Mouse (Mus musculus): ENCODE data around the gene Zswim4. TPM values are rescaled to one million over a fixed set of nuclear protein-coding genes. Genes with fewer than 3 reads are reported as not detected.

Gene Zswim4
- polyA plus RNA-seq, 1 experiment from 2014 or later = 11.0 TPM

GRCm38 (mm10) chr8:84272302-84272701 is 35.4 kb upstream of the Zswim4 start:
- DNase-seq (ENCODE audit: low spot score) = no peak
- no peak for ATAC-seq (replicated peaks; ENCODE audit: low FRiP score, low read depth)
- H3K36me3 ChIP-seq (ENCODE audit: insufficient read depth, low read length) = no peaks in the 10 kb centered on the region
- WGBS = 68% methylated on average over 4 of the region's 4 CpGs
- no peak overlapping the region for H3K9ac ChIP-seq (ENCODE audit: low read depth, low read length)
- no peak overlapping the region for H3K4me3 ChIP-seq (replicated peaks; ENCODE audit: low read depth, low read length)
- no peaks in the 10 kb centered on the region for H3K9me3 ChIP-seq (replicated peaks; ENCODE audit: low read length)
- H3K27ac ChIP-seq = no peak overlapping the region
- H3K4me2 ChIP-seq (ENCODE audit: low read length) = no peak overlapping the region
- no peaks in the 10 kb centered on the region for H3K27me3 ChIP-seq (ENCODE audit: insufficient read depth, low read length)
- H3K4me1 ChIP-seq (replicated peaks; ENCODE audit: insufficient read depth, low read length) = peaks cover 6% of the 10 kb centered on the region; the same call in 1 of the 2 replicates
- TF ChIP-seq CTCF (IDR thresholded peaks at IDR 0.05; ENCODE audit: low read depth) = no peak

- peak within 1 kb of the TSS; percentile 79 for H3K4me2 ChIP-seq (ENCODE audit: low read length)
- peak within 1 kb of the TSS; percentile 70 for H3K9ac ChIP-seq (ENCODE audit: low read depth, low read length)
- ATAC-seq (replicated peaks; ENCODE audit: low FRiP score, low read depth) (peak; percentile 99), DNase-seq (ENCODE audit: low spot score) (peak; percentile 99)
- H3K27ac ChIP-seq = 0 out of 2 replicates have a peak within 1 kb of the TSS, but pooled peaks have one; percentile 42
- peaks cover 16% of the 10 kb centered on the region; the same call in 1 of the 2 replicates for H3K36me3 ChIP-seq (ENCODE audit: insufficient read depth, low read length)
- H3K27me3 ChIP-seq (ENCODE audit: insufficient read depth, low read length) = no peaks in the 10 kb centered on the region
- no peak for TF ChIP-seq CTCF (IDR thresholded peaks at IDR 0.05; ENCODE audit: low read depth)
- under 1% methylated on average over 44 of the region's 44 CpGs for WGBS
- no peaks in the 10 kb centered on the region for H3K9me3 ChIP-seq (replicated peaks; ENCODE audit: low read length)
- peak within 1 kb of the TSS; percentile 87 for H3K4me3 ChIP-seq (replicated peaks; ENCODE audit: low read depth, low read length)
- peaks cover 6% of the 10 kb centered on the region; the same call in 1 of the 2 replicates for H3K4me1 ChIP-seq (replicated peaks; ENCODE audit: insufficient read depth, low read length)
Measured at GRCm38 (mm10) chr8:84269950-84270773, 33.3 kb upstream of the Zswim4 start, which contains the start of gene Ccdc130. TSS of gene Ccdc130 (minus strand) at chr8:84270380.

DNA sequence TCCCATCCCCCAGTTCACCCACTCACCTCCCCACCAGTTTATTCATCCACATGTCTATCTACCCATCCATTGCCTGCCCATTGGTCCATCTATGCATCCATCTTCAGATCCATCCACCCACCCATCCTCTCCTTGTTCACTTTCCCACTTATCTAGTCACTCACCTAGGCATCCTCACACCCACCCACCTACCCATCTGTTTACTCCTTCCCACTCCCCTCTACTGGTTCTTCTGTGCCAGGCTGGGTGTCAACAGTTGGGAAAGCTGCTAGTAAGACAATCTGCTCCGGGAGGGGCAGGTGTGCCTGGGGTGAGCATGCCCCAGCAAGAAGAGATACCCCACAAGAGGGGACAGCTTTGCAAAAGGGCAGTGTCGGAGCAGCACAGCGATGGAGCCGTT is 24.2 kb upstream of the Zswim4 start:
- Histone ChIP-seq H3K9me3 (replicated peaks; ENCODE audit: low read length) (no peaks in the 10 kb centered on the region), H3K9ac (ENCODE audit: low read depth, low read length) (no peak overlapping the region), H3K27me3 (ENCODE audit: insufficient read depth, low read length) (no peaks in the 10 kb centered on the region), H3K36me3 (ENCODE audit: insufficient read depth, low read length) (peaks cover 75% of the 10 kb centered on the region), H3K4me1 (replicated peaks; ENCODE audit: insufficient read depth, low read length) (peaks cover 9% of the 10 kb centered on the region), H3K4me3 (replicated peaks; ENCODE audit: low read depth, low read length) (no peak overlapping the region), H3K4me2 (ENCODE audit: low read length) (no peak overlapping the region), H3K27ac (no peak overlapping the region)
- WGBS = 94% methylated on average over 4 of the region's 4 CpGs
- DNase-seq (ENCODE audit: low spot score) (no peak), ATAC-seq (replicated peaks; ENCODE audit: low FRiP score, low read depth) (no peak)
- TF ChIP-seq CTCF (IDR thresholded peaks at IDR 0.05; ENCODE audit: low read depth) = no peak

DNA sequence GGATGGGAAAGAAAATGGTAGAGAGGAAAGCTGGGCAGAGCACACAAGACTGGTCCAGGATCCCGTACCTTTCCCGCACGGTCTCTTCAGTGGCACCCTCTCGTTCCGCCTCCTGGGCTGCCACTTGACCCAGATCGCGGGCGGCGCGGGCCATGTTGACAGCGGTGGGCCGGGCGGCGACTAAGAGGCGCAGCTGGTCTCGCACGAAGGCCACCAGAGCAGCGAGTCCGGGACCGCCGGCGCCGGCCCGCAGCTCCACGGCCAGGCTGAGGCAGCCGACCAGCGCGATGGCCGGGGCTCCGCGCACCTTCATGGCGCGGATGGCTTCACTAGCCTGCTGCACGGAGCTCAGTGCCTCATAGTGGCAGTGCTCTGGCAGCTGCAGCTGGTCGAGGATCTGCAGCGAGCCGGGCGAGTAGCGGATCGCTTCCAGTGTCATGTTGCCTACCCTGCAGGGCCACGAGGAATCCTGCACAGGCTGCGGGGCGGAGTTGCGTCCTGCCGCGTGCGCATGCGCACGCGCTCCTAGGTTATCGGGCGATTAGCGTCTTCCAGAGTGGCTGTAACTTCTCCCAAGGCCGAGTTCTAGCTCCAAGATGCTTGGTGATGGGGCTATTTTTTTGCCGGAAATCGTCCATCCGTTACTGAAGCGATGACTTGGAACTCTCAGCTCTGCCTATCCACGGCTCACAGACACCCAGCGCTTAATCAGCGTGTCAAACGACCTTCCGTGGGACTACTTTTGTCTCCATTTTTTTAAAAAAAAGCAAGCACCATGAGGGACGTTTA is 20.2 kb upstream of the Zswim4 start, which contains the start of gene Mri1:
Mri1 (minus strand) TSS at position 505 of the 789 bp plus-strand sequence.
- under 1% methylated on average over 55 of the region's 64 CpGs for WGBS
- Histone ChIP-seq H3K4me3 (replicated peaks; ENCODE audit: low read depth, low read length) (peak within 1 kb of the TSS; percentile 66), H3K4me2 (ENCODE audit: low read length) (peak within 1 kb of the TSS; percentile 93), H3K27me3 (ENCODE audit: insufficient read depth, low read length) (no peaks in the 10 kb centered on the region), H3K4me1 (replicated peaks; ENCODE audit: insufficient read depth, low read length) (peaks cover 11% of the 10 kb centered on the region), H3K9ac (ENCODE audit: low read depth, low read length) (peak within 1 kb of the TSS; percentile 75), H3K9me3 (replicated peaks; ENCODE audit: low read length) (no peaks in the 10 kb centered on the region), H3K27ac (peak within 1 kb of the TSS; percentile 93), H3K36me3 (ENCODE audit: insufficient read depth, low read length) (peaks cover 60% of the 10 kb centered on the region)
- no peak for TF ChIP-seq CTCF (IDR thresholded peaks at IDR 0.05; ENCODE audit: low read depth)
- DNase-seq (ENCODE audit: low spot score) (peak; percentile 97), ATAC-seq (replicated peaks; ENCODE audit: low FRiP score, low read depth) (peak; percentile 84)

- TF ChIP-seq CTCF (IDR thresholded peaks at IDR 0.05; ENCODE audit: low read depth) = no peak
- ATAC-seq (replicated peaks; ENCODE audit: low FRiP score, low read depth) (peak; percentile 34), DNase-seq (ENCODE audit: low spot score) (peak; percentile 58)
- no peaks in the 10 kb centered on the region for H3K27me3 ChIP-seq (ENCODE audit: insufficient read depth, low read length)
- peaks cover 11% of the 10 kb centered on the region for H3K4me1 ChIP-seq (replicated peaks; ENCODE audit: insufficient read depth, low read length)
- WGBS = 10% methylated on average over 6 of the region's 6 CpGs
- H3K27ac ChIP-seq = peak overlapping the region; percentile 93
- no peaks in the 10 kb centered on the region for H3K9me3 ChIP-seq (replicated peaks; ENCODE audit: low read length)
- H3K9ac ChIP-seq (ENCODE audit: low read depth, low read length) = peak overlapping the region; percentile 75
- H3K36me3 ChIP-seq (ENCODE audit: insufficient read depth, low read length) = peaks cover 59% of the 10 kb centered on the region
- peak overlapping the region; percentile 93 for H3K4me2 ChIP-seq (ENCODE audit: low read length)
- peak overlapping the region; percentile 66 for H3K4me3 ChIP-seq (replicated peaks; ENCODE audit: low read depth, low read length)
Measured at GRCm38 (mm10) chr8:84256458-84256821, 19.6 kb upstream of the Zswim4 start.

- H3K9ac ChIP-seq (ENCODE audit: low read depth, low read length) = no peak overlapping the region
- peak; percentile 12 for DNase-seq (ENCODE audit: low spot score)
- peaks cover 11% of the 10 kb centered on the region for H3K4me1 ChIP-seq (replicated peaks; ENCODE audit: insufficient read depth, low read length)
- no peaks in the 10 kb centered on the region for H3K9me3 ChIP-seq (replicated peaks; ENCODE audit: low read length)
- TF ChIP-seq CTCF (IDR thresholded peaks at IDR 0.05; ENCODE audit: low read depth) = peak; percentile 33; the same call in 1 of the 2 replicates
- H3K4me3 ChIP-seq (replicated peaks; ENCODE audit: low read depth, low read length) = peak overlapping the region; percentile 66
- WGBS = 83% methylated on average over 3 of the region's 3 CpGs
- no peak for ATAC-seq (replicated peaks; ENCODE audit: low FRiP score, low read depth)
- peak overlapping the region; percentile 93 for H3K4me2 ChIP-seq (ENCODE audit: low read length)
- no peaks in the 10 kb centered on the region for H3K27me3 ChIP-seq (ENCODE audit: insufficient read depth, low read length)
- peak overlapping the region; percentile 93; the same call in 1 of the 2 replicates for H3K27ac ChIP-seq
- H3K36me3 ChIP-seq (ENCODE audit: insufficient read depth, low read length) = peaks cover 53% of the 10 kb centered on the region
Measured at GRCm38 (mm10) chr8:84255858-84256257, 19.0 kb upstream of the Zswim4 start.
